Mouse (Mus musculus): ENCODE results near the gene Orai1. TPM values are rescaled to one million over a fixed set of nuclear protein-coding genes. Genes with fewer than 3 reads are reported as not detected.

The Orai1 gene
- polyA plus RNA-seq, 1 experiment from 2014 or later: 14.2 TPM

DNA sequence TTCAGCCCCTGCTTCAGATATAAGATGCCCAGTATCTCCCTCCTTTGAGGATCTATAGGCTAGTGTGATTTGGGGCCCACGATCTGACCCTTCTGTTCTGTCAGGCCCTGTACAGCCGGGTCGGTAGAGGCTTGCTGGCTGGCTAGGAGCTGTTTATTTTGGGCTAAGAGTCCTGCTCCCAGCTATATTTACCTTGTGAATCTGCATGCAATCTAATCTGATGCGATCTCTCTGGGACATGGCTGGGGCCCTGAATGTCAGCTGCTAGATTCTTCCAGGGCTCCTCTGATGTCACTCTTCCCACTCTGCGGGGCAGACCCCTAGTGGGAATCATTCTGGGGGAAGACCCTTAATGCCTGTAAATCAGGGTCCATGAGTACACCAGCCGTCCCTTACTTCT, 9.4 kb downstream of the Orai1 start:
- Histone ChIP-seq H3K4me2 (ENCODE audit: low read length) (no peak overlapping the region), H3K4me1 (ENCODE audit: control insufficient read depth, insufficient read depth, low read depth, low read length) (peaks cover under 1% of the 10 kb centered on the region; the same call in 1 of the 2 replicates), H3K4me3 (ENCODE audit: low read length) (no peak overlapping the region), H3K36me3 (ENCODE audit: control insufficient read depth, insufficient read depth, low read length) (no peaks in the 10 kb centered on the region), H3K9ac (ENCODE audit: low read depth, low read length) (no peak overlapping the region), H3K9me3 (ENCODE audit: control insufficient read depth, low read length) (no peaks in the 10 kb centered on the region), H3K27me3 (replicated peaks; ENCODE audit: control insufficient read depth, insufficient read depth, low read length) (no peaks in the 10 kb centered on the region), H3K27ac (ENCODE audit: low read depth, low read length) (no peak overlapping the region)
- WGBS: 95% methylated on average over 6 of the region's 6 CpGs
- ATAC-seq: no peak

DNA sequence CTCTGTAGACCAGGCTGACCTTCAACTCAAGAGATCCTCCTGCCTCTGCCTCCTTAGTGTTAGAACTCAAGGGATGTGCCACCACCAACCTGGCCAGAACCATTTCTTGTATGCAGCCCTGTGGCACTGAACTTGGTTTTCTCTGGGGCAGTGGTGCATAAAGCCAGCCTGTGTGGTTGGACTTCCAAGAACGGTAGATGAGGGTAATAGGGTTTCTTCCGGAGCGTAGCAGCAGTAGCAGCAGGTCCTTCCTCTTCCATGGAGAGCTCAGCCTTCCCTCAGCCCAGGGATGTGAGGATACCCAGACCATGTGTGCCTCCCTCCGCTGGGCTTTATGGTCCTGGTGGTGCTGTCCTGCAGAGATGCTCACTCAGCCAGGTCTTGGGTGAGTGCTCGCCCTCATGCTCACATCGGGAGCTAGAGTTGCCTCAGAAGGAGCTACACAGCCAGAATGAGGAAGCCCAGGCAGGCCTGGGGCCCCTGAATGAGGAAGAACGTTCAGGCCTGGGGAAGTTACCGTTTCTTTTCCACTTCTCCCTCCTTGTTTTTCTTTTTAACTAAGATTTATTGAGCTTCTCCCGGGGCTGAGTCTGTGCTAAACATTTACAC, 10.2 kb downstream of the Orai1 start:
- Histone ChIP-seq H3K4me1 (ENCODE audit: control insufficient read depth, insufficient read depth, low read depth, low read length) (no peaks in the 10 kb centered on the region), H3K36me3 (ENCODE audit: control insufficient read depth, insufficient read depth, low read length) (peaks cover 2% of the 10 kb centered on the region; the same call in 1 of the 2 replicates), H3K4me3 (ENCODE audit: low read length) (no peak overlapping the region), H3K4me2 (ENCODE audit: low read length) (no peak overlapping the region), H3K9me3 (ENCODE audit: control insufficient read depth, low read length) (no peaks in the 10 kb centered on the region), H3K9ac (ENCODE audit: low read depth, low read length) (no peak overlapping the region), H3K27me3 (replicated peaks; ENCODE audit: control insufficient read depth, insufficient read depth, low read length) (no peaks in the 10 kb centered on the region), H3K27ac (ENCODE audit: low read depth, low read length) (no peak overlapping the region)
- no peak for ATAC-seq
- 84% methylated on average over 9 of the region's 9 CpGs for WGBS

DNA sequence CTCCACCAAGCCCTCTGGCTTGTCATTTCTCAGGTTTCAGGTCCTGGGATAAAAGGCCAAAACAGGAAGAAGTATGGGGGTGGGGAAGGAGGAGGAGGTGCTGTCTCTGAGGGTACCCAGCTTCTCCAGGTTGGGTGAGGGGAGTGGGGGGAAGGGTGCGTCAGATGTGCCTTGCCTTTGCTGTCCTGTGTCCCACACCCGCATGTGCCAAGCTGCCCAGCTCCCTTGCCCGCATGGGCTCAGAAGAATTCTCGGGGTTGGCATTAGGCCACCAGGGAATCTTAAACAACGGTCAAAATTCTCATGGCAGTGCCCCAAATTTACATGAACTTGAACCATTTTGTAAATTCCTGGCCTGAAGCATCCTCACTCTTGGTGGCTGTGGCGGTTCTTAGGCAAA, 11.5 kb downstream of the Orai1 start:
- Histone ChIP-seq H3K27me3 (replicated peaks; ENCODE audit: control insufficient read depth, insufficient read depth, low read length) (no peaks in the 10 kb centered on the region), H3K9ac (ENCODE audit: low read depth, low read length) (no peak overlapping the region), H3K27ac (ENCODE audit: low read depth, low read length) (no peak overlapping the region), H3K4me3 (ENCODE audit: low read length) (no peak overlapping the region), H3K9me3 (ENCODE audit: control insufficient read depth, low read length) (no peaks in the 10 kb centered on the region), H3K4me2 (ENCODE audit: low read length) (no peak overlapping the region), H3K36me3 (ENCODE audit: control insufficient read depth, insufficient read depth, low read length) (peaks cover 2% of the 10 kb centered on the region; the same call in 1 of the 2 replicates), H3K4me1 (ENCODE audit: control insufficient read depth, insufficient read depth, low read depth, low read length) (no peaks in the 10 kb centered on the region)
- 54% methylated on average over 6 of the region's 6 CpGs for WGBS
- ATAC-seq: no peak

DNA sequence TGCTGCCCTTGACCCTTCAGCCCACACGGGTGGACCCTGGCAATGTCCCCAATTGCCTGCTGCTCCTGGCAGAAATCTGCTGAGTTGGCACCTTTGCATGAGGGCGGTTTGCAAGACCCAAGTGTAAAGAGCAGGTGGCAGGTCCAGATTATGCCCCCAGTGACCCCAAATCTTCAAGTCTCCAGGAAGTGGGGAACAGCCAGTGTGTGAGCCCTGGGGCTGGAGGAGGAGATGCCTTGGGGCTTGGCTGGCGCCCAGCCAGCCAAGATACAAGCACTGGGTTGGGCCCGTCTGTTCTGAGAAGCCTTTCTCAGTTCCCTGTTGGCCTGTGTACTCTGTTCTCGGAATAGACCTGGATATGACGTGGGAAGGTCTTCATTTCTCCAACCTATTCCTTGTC, 12.6 kb downstream of the Orai1 start:
- Histone ChIP-seq H3K9me3 (ENCODE audit: control insufficient read depth, low read length) (no peaks in the 10 kb centered on the region), H3K27me3 (replicated peaks; ENCODE audit: control insufficient read depth, insufficient read depth, low read length) (no peaks in the 10 kb centered on the region), H3K36me3 (ENCODE audit: control insufficient read depth, insufficient read depth, low read length) (peaks cover 7% of the 10 kb centered on the region), H3K4me3 (ENCODE audit: low read length) (no peak overlapping the region), H3K4me1 (ENCODE audit: control insufficient read depth, insufficient read depth, low read depth, low read length) (no peaks in the 10 kb centered on the region), H3K4me2 (ENCODE audit: low read length) (no peak overlapping the region), H3K9ac (ENCODE audit: low read depth, low read length) (no peak overlapping the region), H3K27ac (ENCODE audit: low read depth, low read length) (no peak overlapping the region)
- no peak for ATAC-seq
- 63% methylated on average over 6 of the region's 6 CpGs for WGBS

DNA sequence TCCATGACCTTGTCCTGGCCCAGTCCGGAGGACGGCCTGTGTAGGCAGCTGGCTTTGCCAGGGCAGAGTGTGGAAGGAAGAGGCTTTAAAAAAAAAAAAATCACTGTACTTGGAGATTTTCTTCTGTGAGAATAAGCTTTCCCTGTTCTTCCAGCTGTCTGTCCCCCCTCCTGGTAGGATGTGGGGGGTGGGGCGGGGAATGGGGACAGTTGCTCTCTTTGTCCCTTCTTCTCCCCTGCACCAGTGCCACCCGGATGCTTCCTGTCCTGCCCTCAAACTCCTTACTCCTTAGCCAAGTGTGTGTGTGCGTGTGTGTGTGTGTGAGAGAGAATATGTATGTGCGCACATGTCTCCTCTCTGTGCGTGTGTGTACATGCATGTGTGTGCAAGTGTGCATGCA, 14.9 kb downstream of the Orai1 start:
- no peak overlapping the region for H3K4me2 ChIP-seq (ENCODE audit: low read length)
- H3K4me3 ChIP-seq (ENCODE audit: low read length): no peak overlapping the region
- no peaks in the 10 kb centered on the region for H3K9me3 ChIP-seq (ENCODE audit: control insufficient read depth, low read length)
- H3K4me1 ChIP-seq (ENCODE audit: control insufficient read depth, insufficient read depth, low read depth, low read length): no peaks in the 10 kb centered on the region
- no peaks in the 10 kb centered on the region for H3K27me3 ChIP-seq (replicated peaks; ENCODE audit: control insufficient read depth, insufficient read depth, low read length)
- no peak overlapping the region for H3K27ac ChIP-seq (ENCODE audit: low read depth, low read length)
- peaks cover 7% of the 10 kb centered on the region for H3K36me3 ChIP-seq (ENCODE audit: control insufficient read depth, insufficient read depth, low read length)
- no peak overlapping the region for H3K9ac ChIP-seq (ENCODE audit: low read depth, low read length)
- no peak for ATAC-seq
- WGBS: 97% methylated on average over 6 of the region's 7 CpGs

DNA sequence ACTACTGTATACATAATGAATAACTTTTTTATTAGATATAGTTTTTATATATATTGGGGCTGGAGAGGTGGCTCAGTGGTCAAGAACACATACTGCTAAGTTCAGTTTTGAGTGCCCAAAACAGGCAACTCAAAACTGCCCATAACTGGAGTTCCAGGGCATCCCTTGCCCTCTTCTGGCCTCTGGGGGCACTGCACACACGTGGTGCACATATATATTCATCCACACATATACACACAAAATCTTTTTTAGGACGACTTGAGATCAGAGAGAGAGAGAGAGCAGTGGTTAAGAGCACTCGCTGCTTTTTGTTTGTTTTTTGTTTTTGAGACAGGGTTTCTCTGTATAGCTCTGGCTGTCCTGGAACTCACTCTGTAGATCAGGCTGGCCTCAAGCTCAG, 16.4 kb downstream of the Orai1 start:
- Histone ChIP-seq H3K4me1 (ENCODE audit: control insufficient read depth, insufficient read depth, low read depth, low read length) (no peaks in the 10 kb centered on the region; the same call in 1 of the 2 replicates), H3K4me2 (ENCODE audit: low read length) (no peak overlapping the region), H3K36me3 (ENCODE audit: control insufficient read depth, insufficient read depth, low read length) (peaks cover 7% of the 10 kb centered on the region), H3K4me3 (ENCODE audit: low read length) (no peak overlapping the region), H3K9ac (ENCODE audit: low read depth, low read length) (no peak overlapping the region), H3K27ac (ENCODE audit: low read depth, low read length) (no peak overlapping the region), H3K27me3 (replicated peaks; ENCODE audit: control insufficient read depth, insufficient read depth, low read length) (no peaks in the 10 kb centered on the region), H3K9me3 (ENCODE audit: control insufficient read depth, low read length) (no peaks in the 10 kb centered on the region)
- WGBS: 92% methylated on average over 3 of the region's 3 CpGs
- ATAC-seq: no peak

DNA sequence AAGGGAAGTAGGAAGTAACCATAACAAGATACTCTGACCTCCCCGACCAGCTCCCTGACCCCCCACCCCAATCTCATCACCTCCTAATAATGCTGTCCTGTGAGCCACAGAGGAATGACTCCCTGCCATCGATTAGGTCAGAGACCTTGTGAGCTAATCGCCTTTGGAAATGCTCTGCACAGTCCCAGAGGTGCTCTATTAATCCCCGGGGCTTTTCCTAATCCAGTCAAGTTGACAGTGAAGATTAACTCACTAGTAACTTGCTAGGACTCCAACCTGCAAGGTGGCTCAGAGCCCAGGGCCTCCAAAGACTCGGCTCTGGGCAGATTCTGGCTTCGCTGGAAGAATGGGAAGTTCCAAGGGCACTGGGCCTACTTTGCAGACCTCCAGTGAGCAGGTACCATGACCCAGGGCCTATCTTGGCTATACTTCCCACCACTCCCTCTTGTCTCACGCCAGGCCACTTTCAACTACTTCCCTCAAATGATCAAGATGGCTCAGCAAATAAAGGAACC, 18.8 kb downstream of the Orai1 start:
- no peak for ATAC-seq
- Histone ChIP-seq H3K36me3 (ENCODE audit: control insufficient read depth, insufficient read depth, low read length) (peaks cover 7% of the 10 kb centered on the region), H3K9me3 (ENCODE audit: control insufficient read depth, low read length) (no peaks in the 10 kb centered on the region), H3K27ac (ENCODE audit: low read depth, low read length) (no peak overlapping the region), H3K27me3 (replicated peaks; ENCODE audit: control insufficient read depth, insufficient read depth, low read length) (no peaks in the 10 kb centered on the region), H3K4me2 (ENCODE audit: low read length) (no peak overlapping the region), H3K9ac (ENCODE audit: low read depth, low read length) (no peak overlapping the region), H3K4me3 (ENCODE audit: low read length) (no peak overlapping the region), H3K4me1 (ENCODE audit: control insufficient read depth, insufficient read depth, low read depth, low read length) (no peaks in the 10 kb centered on the region; the same call in 1 of the 2 replicates)
- WGBS: 79% methylated on average over 7 of the region's 7 CpGs

DNA sequence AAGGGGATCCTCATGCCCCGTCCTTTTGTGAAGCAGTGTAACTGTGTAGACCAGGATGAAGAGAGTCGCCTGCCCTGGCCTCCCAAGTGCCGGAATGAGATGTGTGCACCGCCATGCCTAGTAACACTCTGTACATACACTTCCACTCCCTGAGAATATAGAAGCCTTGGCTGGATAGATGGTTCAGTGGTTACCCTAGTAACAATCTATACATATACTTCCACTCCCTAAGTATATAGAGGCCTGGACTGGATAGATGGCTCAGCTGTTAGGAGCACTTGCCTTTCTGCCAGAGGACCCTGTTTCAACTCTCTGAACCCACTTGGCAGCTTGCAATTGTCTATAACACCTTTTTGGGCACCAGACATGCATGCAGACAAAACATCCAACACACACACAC, 20.2 kb downstream of the Orai1 start:
- Histone ChIP-seq H3K9me3 (ENCODE audit: control insufficient read depth, low read length) (no peaks in the 10 kb centered on the region), H3K9ac (ENCODE audit: low read depth, low read length) (no peak overlapping the region), H3K36me3 (ENCODE audit: control insufficient read depth, insufficient read depth, low read length) (peaks cover 4% of the 10 kb centered on the region), H3K27ac (ENCODE audit: low read depth, low read length) (no peak overlapping the region), H3K27me3 (replicated peaks; ENCODE audit: control insufficient read depth, insufficient read depth, low read length) (no peaks in the 10 kb centered on the region), H3K4me2 (ENCODE audit: low read length) (no peak overlapping the region), H3K4me3 (ENCODE audit: low read length) (no peak overlapping the region), H3K4me1 (ENCODE audit: control insufficient read depth, insufficient read depth, low read depth, low read length) (peaks cover 2% of the 10 kb centered on the region; the same call in 1 of the 2 replicates)
- 91% methylated on average over 4 of the region's 4 CpGs for WGBS
- no peak for ATAC-seq

DNA sequence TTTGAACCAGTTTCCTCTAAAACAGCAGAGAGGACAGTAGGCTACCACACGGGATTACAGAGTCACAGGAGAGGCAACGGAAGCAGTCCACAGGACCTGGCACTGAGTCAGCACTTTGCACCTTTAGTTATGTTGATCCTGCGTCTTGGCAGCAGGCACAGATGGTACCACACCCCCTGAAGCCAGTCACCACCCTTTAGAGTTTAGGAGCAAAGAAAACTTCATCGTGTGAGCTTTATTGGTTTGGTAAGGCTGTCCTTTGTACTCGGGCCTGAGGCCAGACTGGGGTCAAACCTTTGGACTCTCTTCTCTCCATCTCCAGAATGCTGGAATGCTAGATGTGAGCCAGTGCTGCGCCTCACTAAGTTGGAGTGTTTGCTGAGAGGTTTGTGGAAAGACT, 20.7 kb downstream of the Orai1 start:
- H3K9me3 ChIP-seq (ENCODE audit: control insufficient read depth, low read length): no peaks in the 10 kb centered on the region
- peaks cover 2% of the 10 kb centered on the region; the same call in 1 of the 2 replicates for H3K4me1 ChIP-seq (ENCODE audit: control insufficient read depth, insufficient read depth, low read depth, low read length)
- H3K27ac ChIP-seq (ENCODE audit: low read depth, low read length): no peak overlapping the region
- ATAC-seq: no peak
- no peaks in the 10 kb centered on the region; the same call in 1 of the 2 replicates for H3K27me3 ChIP-seq (replicated peaks; ENCODE audit: control insufficient read depth, insufficient read depth, low read length)
- H3K9ac ChIP-seq (ENCODE audit: low read depth, low read length): no peak overlapping the region
- H3K4me2 ChIP-seq (ENCODE audit: low read length): no peak overlapping the region
- WGBS: 32% methylated on average over 6 of the region's 6 CpGs
- no peak overlapping the region for H3K4me3 ChIP-seq (ENCODE audit: low read length)
- H3K36me3 ChIP-seq (ENCODE audit: control insufficient read depth, insufficient read depth, low read length): peaks cover 4% of the 10 kb centered on the region

Data from hindbrain, embryonic 16.5 days (tissue).